Mouse (Mus musculus): Measurements from ENCODE around the gene Igf2bp3.

- no peak for TF ChIP-seq POLR2A (IDR thresholded peaks at IDR 0.05; ENCODE audit: borderline replicate concordance, extremely low read depth, insufficient read depth, insufficient read length, poor library complexity, severe bottlenecking)
- TF ChIP-seq CTCF (IDR thresholded peaks at IDR 0.05; ENCODE audit: borderline replicate concordance, extremely low read depth, insufficient read depth, insufficient read length): no peak
Measured at GRCm38 (mm10) chr6:49218275-49218802, 3.6 kb upstream of the Igf2bp3 start.
